Mouse (Mus musculus) Patski (cell line): ENCODE measurements around the gene Epdr1. TPM values are rescaled to one million over a fixed set of nuclear protein-coding genes. Genes with fewer than 3 reads are reported as not detected.
"Not testable (repeated sequence)": the region's sequence is repeated elsewhere in the genome, so short reads cannot be mapped to it uniquely, and the experiment has no call there.

ENCODE experiments used
- ATAC-seq: fragments of 100-300 bp; one replicate; pipeline ENCODE4 v1.8.0; 2021
- CTCF ChIA-PET: fragments of 350-600 bp; sonication (Branson Sonifier 250); formaldehyde crosslinking; loops from one replicate; lab custom pipeline; 2022; ENCODE audit warnings: inconsistent platforms; lab: Charles Lee
- POLR2A ChIA-PET: fragments of 350-600 bp; sonication (Branson Sonifier 250); formaldehyde crosslinking; loops from one replicate; lab custom pipeline; 2022; ENCODE audit warnings: antibody characterized with exemption, inconsistent platforms; lab: Charles Lee
- DNase-seq: peaks from one replicate; pipeline ENCODE4 v3.0.0-alpha.2; 2011; ENCODE audit warnings: low read depth, low spot score
- H3K27me3 ChIP-seq: fragments of 371-371 bp; one replicate; pipeline ENCODE4 v1.5.1; 2021
- CTCF ChIP-seq: fragments of 100-300 bp; IDR thresholded peaks from one replicate; pipeline ENCODE4 v1.5.1; 2021
- in situ Hi-C: fragments of 300-500 bp; cut with MboI; formaldehyde crosslinking; loops from 3 replicates; pipeline ENCODE4 v1.11.1; 2018; ENCODE audit warnings: low pct_unique_long_range_greater_than_20kb, mixed read lengths
- polyA plus RNA-seq: library from polyadenylated mRNA; unstranded; gene quantifications from one replicate; pipeline ENCODE4 v1.2.3, GENCODE M21; 2021

Epdr1 gene
- polyA plus RNA-seq, 1 experiment from 2014 or later = 62.1 TPM

DNA sequence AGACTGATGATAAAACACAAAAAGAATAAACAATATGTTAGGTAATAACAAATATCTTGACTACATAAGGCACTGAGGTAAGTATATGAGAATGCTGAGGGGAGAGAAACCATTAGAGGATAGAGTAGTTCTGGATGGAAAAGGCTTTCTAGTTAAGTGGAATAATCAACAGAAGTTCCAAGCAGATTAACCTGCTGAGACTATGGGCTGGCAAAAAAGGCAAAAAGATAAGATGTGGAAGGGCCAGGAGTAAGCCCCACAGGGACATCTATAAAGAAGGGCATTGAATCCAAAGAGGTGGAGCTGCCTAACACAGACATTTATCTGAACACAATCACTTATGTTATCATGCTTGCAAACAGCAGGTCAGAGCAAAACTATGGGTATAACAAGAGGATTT is 11.6 kb downstream of the Epdr1 start:
- no peak for DNase-seq
- in situ Hi-C loops = no loop called here
- ChIA-PET CTCF (interaction anchor here (1.5 kb wide), 1 partner anchor 11 kb away, joined by 3 read pairs; no protein-coding TSS in a partner anchor), POLR2A (no interaction called here)
- ATAC-seq = no peak
- no peaks in the 10 kb centered on the region for H3K27me3 ChIP-seq
- no peak for TF ChIP-seq CTCF

DNA sequence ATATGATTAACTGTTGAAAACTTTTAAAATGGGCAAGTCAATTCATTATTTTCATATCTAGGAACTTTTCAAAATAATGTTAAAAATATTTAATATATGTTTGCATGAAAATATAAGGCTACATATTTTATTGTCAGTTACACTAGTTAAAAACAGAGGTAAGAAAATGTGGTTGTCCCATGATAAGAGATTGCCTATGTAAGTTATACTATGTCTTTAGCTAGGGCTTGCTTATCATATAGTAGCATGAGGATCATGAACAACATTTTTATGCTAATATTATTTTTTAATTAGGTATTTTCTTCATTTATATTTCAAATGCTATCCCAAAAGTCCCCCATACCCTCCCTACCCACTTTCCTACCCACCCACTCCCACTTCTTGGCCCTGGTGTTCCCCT is 14.8 kb downstream of the Epdr1 start:
- ATAC-seq (no peak), DNase-seq (no peak)
- in situ Hi-C loops = no loop called here
- ChIA-PET POLR2A (no interaction called here), CTCF (interaction anchor here (0.6 kb wide), 1 partner anchor 1621 kb away, joined by 3 read pairs; no protein-coding TSS in a partner anchor)
- no peaks in the 10 kb centered on the region for H3K27me3 ChIP-seq
- no peak for TF ChIP-seq CTCF

DNA sequence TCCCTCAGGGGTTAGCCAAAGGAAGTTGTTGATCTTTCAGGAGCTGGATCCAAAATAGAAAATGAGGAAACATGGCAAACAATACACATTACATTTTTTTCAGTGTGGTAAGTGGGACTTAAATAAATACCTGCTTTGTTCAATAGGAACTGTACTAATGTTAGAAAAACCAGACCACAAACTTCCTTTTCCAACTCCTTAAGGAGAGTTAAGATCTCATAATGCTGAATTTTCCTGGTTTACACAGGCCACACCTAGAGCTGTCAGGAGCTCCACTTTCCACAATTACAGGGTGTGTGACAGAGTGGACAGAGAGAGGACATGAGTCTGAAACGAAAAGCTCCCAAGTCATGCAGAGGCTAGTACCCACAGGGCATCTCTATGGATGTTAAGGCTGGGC is 16.0 kb downstream of the Epdr1 start:
- ChIA-PET POLR2A (no interaction called here), CTCF (no interaction called here)
- in situ Hi-C loops = no loop called here
- TF ChIP-seq CTCF = no peak
- ATAC-seq (no peak), DNase-seq (no peak)
- no peaks in the 10 kb centered on the region for H3K27me3 ChIP-seq

DNA sequence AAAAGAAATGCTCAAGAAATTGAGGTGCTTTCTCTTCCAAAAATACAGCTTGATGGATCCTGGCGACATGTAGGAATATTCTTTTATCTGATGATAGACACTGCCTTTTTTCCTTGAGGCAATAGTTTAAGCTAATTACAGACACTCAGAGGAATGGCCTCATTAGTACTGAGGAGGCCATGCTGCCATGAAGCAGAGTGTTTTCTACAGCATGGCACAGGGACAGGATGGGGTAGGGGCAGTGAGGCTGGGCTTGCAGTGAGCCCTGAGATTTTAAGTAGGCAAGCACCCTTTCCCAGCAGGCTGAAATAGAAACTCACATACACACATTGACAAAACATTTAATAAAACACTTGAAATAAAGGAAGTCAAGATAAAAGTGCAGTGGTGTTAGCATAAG is 17.2 kb downstream of the Epdr1 start:
- ChIA-PET CTCF (interaction anchor here (0.9 to 1.0 kb wide), 2 partner anchors 12 to 20 kb away, joined by 3 read pairs; no protein-coding TSS in a partner anchor), POLR2A (no interaction called here)
- ATAC-seq (no peak), DNase-seq (no peak)
- H3K27me3 ChIP-seq = no peaks in the 10 kb centered on the region
- no peak for TF ChIP-seq CTCF
- in situ Hi-C loops = no loop called here

DNA sequence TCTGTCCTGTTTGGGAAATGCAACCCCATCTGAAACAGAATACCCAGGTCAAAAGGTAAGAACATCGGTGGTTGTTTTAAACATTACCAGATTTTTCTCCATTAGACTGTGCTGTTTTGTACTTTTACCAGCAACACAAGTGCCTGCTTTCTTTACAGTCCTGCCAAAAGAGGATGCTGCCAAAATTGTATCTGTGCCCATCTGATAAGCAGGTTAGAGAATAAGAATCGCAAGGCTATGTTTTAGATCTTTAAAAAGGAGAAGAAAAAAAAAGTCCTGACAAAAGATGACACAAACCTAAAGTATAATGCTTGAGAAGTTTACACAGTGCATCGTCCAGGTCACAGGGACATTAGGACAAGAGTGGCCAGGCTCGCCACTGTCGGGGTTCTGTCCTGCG is 20.5 kb downstream of the Epdr1 start:
- CTCF ChIA-PET = no interaction called here
- in situ Hi-C loops = no loop called here
- no peaks in the 10 kb centered on the region for H3K27me3 ChIP-seq
- ATAC-seq (no peak), DNase-seq (no peak)
- TF ChIP-seq CTCF = no peak
- POLR2A ChIA-PET = no interaction called here

DNA sequence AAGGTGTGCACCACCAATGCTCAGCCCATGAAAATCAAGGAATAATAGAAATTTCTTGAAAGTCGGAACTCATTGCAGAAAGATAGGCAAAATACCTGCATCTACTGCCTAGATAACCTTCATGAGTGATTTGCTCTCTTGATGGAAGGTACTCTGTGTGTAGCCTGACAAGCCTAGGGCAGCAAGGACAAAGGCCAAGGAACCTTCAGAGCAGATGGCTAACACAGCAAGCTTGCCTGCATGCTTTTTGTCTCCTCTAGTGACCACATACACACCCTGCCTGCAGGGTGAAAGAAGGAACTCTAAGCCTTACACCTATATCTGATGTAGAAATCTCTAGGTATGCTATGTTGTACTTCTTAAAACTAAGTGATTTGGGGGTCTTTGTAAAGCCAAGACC is 24.6 kb downstream of the Epdr1 start:
- ChIA-PET POLR2A (no interaction called here), CTCF (no interaction called here)
- no peaks in the 10 kb centered on the region for H3K27me3 ChIP-seq
- ATAC-seq (no peak), DNase-seq (no peak)
- in situ Hi-C loops = no loop called here
- TF ChIP-seq CTCF = no peak

DNA sequence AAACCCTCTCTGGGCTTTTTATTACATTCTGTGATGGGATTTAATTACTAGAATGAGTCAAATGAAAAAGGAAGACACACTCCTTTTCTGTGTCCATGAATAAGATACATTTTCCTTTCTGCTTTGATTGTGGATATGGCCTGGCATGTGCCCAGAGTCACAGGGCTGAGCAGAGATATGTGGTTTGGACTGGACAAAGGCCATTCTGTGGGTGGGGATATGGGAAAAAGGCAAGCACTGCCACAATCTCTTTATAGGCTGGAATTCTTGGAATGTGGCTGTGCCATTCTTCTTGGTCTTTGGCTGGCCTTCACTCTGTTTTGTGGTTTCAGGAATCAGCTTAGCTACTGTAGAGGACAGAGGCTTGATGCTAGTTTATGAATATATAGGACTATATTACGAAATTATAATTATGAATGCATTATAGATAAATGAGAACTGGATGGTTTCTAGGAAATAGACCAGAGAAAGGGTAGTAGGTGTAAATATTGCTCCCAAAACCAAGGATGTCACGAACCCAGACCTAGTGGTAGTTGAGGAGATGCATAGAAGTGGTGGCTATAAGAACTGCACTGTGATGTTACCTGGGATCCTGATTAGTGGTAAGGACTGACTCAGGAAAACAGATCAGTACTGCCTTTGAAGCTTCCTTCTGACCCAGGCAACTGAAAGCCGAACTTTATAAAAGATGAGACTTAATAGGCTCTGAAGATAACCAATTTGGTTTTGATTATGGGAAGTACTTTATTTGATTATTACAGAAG is 28.5 kb downstream of the Epdr1 start:
- CTCF ChIA-PET = interaction anchor here (1.3 kb wide), 1 partner anchor 19 kb away, joined by 3 read pairs; no protein-coding TSS in a partner anchor
- DNase-seq (peak; percentile 33), ATAC-seq (peak; percentile 99)
- in situ Hi-C loops = no loop called here
- TF ChIP-seq CTCF = no peak
- POLR2A ChIA-PET = no interaction called here
- no peaks in the 10 kb centered on the region for H3K27me3 ChIP-seq

DNA sequence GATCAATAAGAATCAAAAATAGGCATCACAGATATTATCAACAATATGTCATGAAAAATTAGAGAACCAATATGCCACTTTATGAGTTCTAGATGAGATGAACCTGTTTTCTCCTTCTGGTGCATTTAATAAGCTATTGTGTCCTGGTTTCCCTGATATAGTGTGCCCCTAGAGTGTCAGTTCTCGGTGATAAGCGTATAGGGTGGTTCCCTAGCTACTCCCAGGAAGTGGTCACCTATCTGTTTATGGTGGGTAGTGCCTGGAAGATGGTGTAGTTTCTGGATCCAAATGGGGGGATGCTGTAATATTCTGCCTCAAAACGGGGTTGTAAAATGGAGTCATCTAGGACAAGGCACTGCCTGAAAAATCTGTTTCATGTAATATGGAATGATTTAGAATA is 43.8 kb downstream of the Epdr1 start:
- in situ Hi-C loops = no loop called here
- no peaks in the 10 kb centered on the region for H3K27me3 ChIP-seq
- no peak for TF ChIP-seq CTCF
- no peak for ATAC-seq
- ChIA-PET POLR2A (no interaction called here), CTCF (no interaction called here)
- DNase-seq = no peak

DNA sequence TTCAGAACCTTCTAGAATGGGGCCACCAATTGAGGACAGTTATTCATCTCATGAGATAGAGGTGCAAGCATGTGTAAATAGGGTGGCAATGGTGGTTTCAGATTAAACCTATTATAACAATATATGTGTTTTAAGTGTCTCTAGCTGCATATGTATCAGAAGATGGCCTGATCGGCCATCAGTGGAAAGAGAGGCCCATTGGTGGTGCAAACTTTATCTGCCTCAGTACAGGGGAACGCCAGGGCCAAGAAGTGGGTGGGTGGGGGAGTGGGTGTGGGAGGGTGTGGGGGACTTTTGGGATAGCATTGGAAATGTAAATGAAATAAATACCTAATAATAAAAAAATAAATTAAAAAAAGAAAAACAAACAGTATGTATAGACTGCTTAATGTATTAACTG is 45.0 kb downstream of the Epdr1 start:
- in situ Hi-C loops, DNase-seq, ATAC-seq, H3K27me3 ChIP-seq, POLR2A ChIA-PET: not testable (repeated sequence)
- CTCF ChIA-PET = interaction anchor here (1.2 kb wide), 1 partner anchor 8 kb away, joined by 3 read pairs; no protein-coding TSS in a partner anchor

DNA sequence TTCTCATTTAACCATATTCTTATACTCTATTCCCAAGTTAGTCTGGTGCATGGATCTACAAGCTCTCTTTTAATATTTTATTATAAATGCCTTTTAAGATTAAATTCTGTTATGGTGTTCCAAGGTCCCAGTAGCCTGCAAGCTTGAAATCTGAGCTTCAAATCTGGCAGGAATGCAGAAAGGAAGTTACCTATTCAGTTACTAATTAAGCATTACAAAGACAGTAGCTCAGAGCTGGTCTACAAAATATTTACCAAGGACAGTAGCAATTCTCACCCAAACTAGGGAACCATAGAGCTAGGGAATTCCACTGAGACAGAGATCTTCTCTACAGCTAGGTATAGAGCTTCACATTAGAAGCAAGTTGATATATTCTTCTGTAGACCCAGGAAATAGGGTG is 49.6 kb downstream of the Epdr1 start:
- DNase-seq, POLR2A ChIA-PET, H3K27me3 ChIP-seq, ATAC-seq, in situ Hi-C loops: not testable (repeated sequence)
- CTCF ChIA-PET = interaction anchor here (0.7 to 1.1 kb wide), 3 partner anchors 44 to 106 kb away, joined by 3 read pairs; no protein-coding TSS in a partner anchor

DNA sequence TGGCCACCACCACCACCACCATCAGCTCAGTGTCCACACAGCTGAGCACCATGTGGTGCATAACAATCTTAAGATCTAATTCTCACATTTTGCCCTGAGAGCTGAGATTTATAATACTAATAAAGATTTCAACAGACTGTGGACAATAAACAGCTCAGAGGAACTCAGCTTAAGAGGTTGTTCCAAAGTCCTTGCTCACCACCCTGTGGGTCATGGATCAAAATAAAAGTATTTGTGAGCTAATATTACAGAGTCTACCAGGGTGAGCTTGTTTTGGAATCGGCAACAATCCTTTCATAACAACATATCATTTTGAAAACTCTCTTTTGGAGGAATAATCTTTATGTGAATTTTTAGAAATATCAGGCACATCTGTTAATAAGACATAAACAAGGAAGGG is 57.2 kb downstream of the Epdr1 start:
- no peak for DNase-seq
- in situ Hi-C loops = no loop called here
- ATAC-seq = no peak
- TF ChIP-seq CTCF = no peak
- POLR2A ChIA-PET = no interaction called here
- CTCF ChIA-PET = no interaction called here
- H3K27me3 ChIP-seq = no peaks in the 10 kb centered on the region

DNA sequence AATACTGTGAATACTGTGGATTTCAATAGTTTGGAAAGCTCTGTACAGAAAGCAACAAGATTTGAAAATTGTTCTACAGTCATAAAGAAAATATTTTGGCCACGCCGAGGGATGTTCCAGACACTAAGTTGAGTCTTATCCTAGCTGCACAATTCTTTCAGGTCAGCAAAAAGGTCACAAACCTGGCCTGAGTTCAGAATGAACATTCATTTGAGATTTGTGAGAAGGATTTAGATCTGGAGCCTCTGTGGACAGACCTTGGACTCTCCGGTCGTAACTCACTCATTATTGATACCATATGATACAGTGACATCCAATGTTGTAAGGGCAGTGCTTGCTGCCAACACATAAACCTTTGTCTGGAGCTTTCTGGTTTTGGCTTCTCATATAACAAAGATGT is 64.3 kb downstream of the Epdr1 start:
- in situ Hi-C loops = no loop called here
- TF ChIP-seq CTCF = no peak
- ChIA-PET POLR2A (no interaction called here), CTCF (no interaction called here)
- ATAC-seq (no peak), DNase-seq (no peak)
- no peaks in the 10 kb centered on the region for H3K27me3 ChIP-seq

Other genes starting within 250 kb of the Epdr1 start
- gene Stard3nl, start 224.1 kb downstream of the Epdr1 start, polyA plus RNA-seq = 54.0 TPM
- gene Sfrp4, start 3.2 kb upstream of the Epdr1 start, polyA plus RNA-seq = 0.08 TPM
- gene Nme8, start 77.9 kb upstream of the Epdr1 start, polyA plus RNA-seq = not detected
- not detected for gene Gpr141, start 204.3 kb upstream of the Epdr1 start, polyA plus RNA-seq